Mouse (Mus musculus) embryonic facial prominence, embryonic 11.5 days (tissue): ENCODE measurements around the gene A830031A19Rik. TPM values are rescaled to one million over a fixed set of nuclear protein-coding genes. Genes with fewer than 3 reads are reported as not detected.

Experiments
- ATAC-seq: fragments of 200-750 bp; cut with Nextera tagmentation; replicated peaks from 2 replicates; pipeline ENCODE4 v1.8.0; 2017; ENCODE audit warnings: low read depth; ENCODE audit not compliant: insufficient number of reproducible peaks, low FRiP score, low TSS enrichment
- DNase-seq: peaks from one replicate; pipeline ENCODE4 v3.0.0-alpha.2; 2015; ENCODE audit warnings: low spot score
- H3K27ac ChIP-seq: fragments of 300-500 bp; sonication (generic); replicated peaks from 2 replicates; pipeline ENCODE4 v1.5.1; 2014; ENCODE audit warnings: mild to moderate bottlenecking, low read depth, low read length, control low read depth
- H3K27me3 ChIP-seq: fragments of 300-500 bp; sonication (generic); 2 replicates; pipeline ENCODE4 v1.6.1; 2014; ENCODE audit warnings: mild to moderate bottlenecking, low read length, moderate library complexity, mixed read lengths; ENCODE audit not compliant: control insufficient read depth, insufficient read depth
- H3K36me3 ChIP-seq: fragments of 300-500 bp; sonication (generic); replicated peaks from 2 replicates; pipeline ENCODE4 v1.6.1; 2014; ENCODE audit warnings: low read depth, mild to moderate bottlenecking, low read length, moderate library complexity, mixed read lengths; ENCODE audit not compliant: control insufficient read depth, insufficient read depth
- H3K4me1 ChIP-seq: fragments of 300-500 bp; sonication (generic); 2 replicates; pipeline ENCODE4 v1.6.1; 2014; ENCODE audit warnings: low read length, mixed read lengths; ENCODE audit not compliant: control insufficient read depth, insufficient read depth
- H3K4me2 ChIP-seq: fragments of 300-500 bp; sonication (generic); 2 replicates; pipeline ENCODE4 v1.6.1; 2014; ENCODE audit warnings: low read depth, mild to moderate bottlenecking, control low read depth, low read length, moderate library complexity
- H3K4me3 ChIP-seq: fragments of 300-500 bp; sonication (generic); 2 replicates; pipeline ENCODE4 v1.5.1; 2014; ENCODE audit warnings: low read depth, low read length, control low read depth
- H3K9ac ChIP-seq: fragments of 300-500 bp; sonication (generic); replicated peaks from 2 replicates; pipeline ENCODE4 v1.6.1; 2014; ENCODE audit warnings: mild to moderate bottlenecking, control low read depth, low read length
- H3K9me3 ChIP-seq: fragments of 300-500 bp; sonication (generic); replicated peaks from 2 replicates; pipeline ENCODE4 v1.6.1; 2016; ENCODE audit warnings: mild to moderate bottlenecking, low read length, inconsistent platforms, mixed read lengths; ENCODE audit not compliant: control insufficient read depth
- WGBS: fragments of 180-500 bp; shearing (Covaris S2); extraction: QIAGEN DNeasy Blood & Tissue Kit; methylation state at CpG from one replicate; pipeline ENCODE4 v1.1.7; 2014; 5-methylcytosine and 5-hydroxymethylcytosine counted together
- polyA plus RNA-seq: library from polyadenylated mRNA; unstranded; fragments of >200 nt; fragmentation: Nextera tagmentation; extraction: Ambion mirVana; gene quantifications from 2 replicates; pipeline ENCODE4 v1.2.1, GENCODE M21; 2014

A830031A19Rik gene
- polyA plus RNA-seq, 1 experiment from 2014 or later: not detected

DNA sequence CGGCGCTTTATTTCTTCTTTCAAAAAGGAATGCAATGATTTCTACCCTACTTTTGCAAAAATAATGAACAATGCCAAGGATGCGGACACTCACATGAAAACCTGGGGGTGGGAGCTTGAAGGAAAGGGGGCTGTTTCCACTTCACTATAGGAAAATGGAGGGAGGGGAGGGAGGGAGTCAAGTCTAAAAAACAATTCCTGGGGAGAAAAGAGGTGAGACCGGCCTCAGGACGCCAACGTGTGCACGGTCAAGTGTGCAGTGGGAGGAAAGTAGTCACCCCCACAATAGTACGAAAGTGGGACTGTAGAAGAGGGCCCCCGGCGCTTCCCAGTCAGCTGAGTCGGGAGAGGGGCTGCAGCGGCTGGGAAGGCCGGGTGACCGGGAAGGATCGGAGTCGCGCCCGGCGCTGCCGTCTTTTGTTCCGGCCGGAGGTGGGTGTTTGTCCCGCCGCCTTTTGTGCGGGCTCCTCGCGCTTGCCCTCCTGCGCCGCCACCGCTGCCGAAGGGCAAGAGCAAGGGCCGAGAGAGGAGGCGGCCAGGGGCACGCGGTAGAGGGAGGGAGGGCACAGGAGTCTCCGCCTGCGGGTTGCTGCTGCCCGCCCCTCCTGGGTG lies 4.0 kb upstream of the A830031A19Rik start:
- peak overlapping the region; percentile 92 for H3K4me3 ChIP-seq
- DNase-seq (peak; percentile 56), ATAC-seq (no peak)
- peaks cover 4% of the 10 kb centered on the region for H3K4me1 ChIP-seq
- peak overlapping the region; percentile 97 for H3K4me2 ChIP-seq
- H3K36me3 ChIP-seq: no peaks in the 10 kb centered on the region
- 1% methylated on average over 36 of the region's 38 CpGs for WGBS
- no peaks in the 10 kb centered on the region for H3K27me3 ChIP-seq
- H3K9ac ChIP-seq: peak overlapping the region; percentile 99
- H3K27ac ChIP-seq: peak overlapping the region; percentile 96
- no peaks in the 10 kb centered on the region for H3K9me3 ChIP-seq

- peak within 1 kb of the TSS; percentile 99 for H3K9ac ChIP-seq
- H3K4me1 ChIP-seq: peaks cover 4% of the 10 kb centered on the region
- no peaks in the 10 kb centered on the region for H3K36me3 ChIP-seq
- H3K4me3 ChIP-seq: peak within 1 kb of the TSS; percentile 92
- H3K27me3 ChIP-seq: peaks cover 5% of the 10 kb centered on the region
- under 1% methylated on average over 38 of the region's 51 CpGs for WGBS
- H3K4me2 ChIP-seq: peak within 1 kb of the TSS; percentile 97
- DNase-seq: peak; percentile 94
- peak within 1 kb of the TSS; percentile 96 for H3K27ac ChIP-seq
- peak; percentile 82 for ATAC-seq
- H3K9me3 ChIP-seq: no peaks in the 10 kb centered on the region
Observed at GRCm38 (mm10) chr11:24077795-24078705, 3.2 kb upstream of the A830031A19Rik start, which contains the start of gene Bcl11a. Gene Bcl11a (plus strand): TSS chr11:24078056.

DNA sequence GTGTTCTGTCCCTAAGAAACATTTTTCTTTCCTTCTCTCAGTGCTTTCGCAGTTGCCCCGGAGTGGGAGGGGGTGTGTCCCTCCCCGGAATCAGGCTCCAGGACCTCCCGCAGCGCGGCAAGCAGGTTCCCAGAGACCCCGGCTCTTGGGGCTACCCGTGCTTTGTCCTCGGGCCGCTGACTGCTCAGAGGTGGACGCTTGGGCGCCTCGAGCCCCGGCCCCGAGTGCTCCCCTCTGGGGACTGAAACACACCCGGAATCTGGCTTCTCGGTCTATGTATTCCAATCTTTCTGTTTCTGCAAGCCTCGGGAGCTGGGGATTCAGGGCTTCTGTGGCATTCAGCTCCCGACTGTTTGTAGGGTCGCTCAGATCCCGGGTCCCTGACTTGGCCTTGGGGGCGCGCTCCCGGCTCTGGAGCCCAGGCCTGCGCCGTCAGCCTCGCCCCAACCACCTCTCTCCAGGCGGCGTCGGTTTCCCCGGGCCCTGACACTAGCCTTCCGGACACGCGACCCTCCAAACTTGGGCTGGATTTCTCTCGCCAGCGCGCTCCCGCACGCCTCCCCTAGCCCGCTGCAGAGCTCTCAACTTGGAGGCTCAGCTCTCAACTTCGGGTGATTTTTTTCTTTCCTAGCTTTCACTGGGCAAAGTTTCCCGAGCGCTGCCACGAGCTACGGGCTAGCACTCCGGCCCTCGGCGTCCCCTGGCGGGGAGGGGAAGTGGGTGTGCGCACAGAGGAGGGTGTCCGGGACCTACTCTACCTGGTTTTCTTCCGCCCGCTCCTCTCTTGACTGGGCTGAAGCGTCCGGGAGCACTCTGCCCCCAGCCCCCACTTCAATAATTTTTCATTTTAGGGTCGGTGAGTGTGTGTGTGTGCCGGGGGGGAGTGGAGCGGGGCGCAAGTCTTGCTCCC lies 2.2 kb upstream of the A830031A19Rik start:
- Histone ChIP-seq H3K36me3 (no peaks in the 10 kb centered on the region), H3K4me2 (peak overlapping the region; percentile 97), H3K9ac (peak overlapping the region; percentile 99), H3K4me1 (peaks cover 4% of the 10 kb centered on the region), H3K9me3 (no peaks in the 10 kb centered on the region), H3K27me3 (peaks cover 6% of the 10 kb centered on the region), H3K27ac (peak overlapping the region; percentile 96), H3K4me3 (peak overlapping the region; percentile 92)
- WGBS: under 1% methylated on average over 59 of the region's 59 CpGs
- ATAC-seq: peak; percentile 45
- DNase-seq: peak; percentile 80

DNA sequence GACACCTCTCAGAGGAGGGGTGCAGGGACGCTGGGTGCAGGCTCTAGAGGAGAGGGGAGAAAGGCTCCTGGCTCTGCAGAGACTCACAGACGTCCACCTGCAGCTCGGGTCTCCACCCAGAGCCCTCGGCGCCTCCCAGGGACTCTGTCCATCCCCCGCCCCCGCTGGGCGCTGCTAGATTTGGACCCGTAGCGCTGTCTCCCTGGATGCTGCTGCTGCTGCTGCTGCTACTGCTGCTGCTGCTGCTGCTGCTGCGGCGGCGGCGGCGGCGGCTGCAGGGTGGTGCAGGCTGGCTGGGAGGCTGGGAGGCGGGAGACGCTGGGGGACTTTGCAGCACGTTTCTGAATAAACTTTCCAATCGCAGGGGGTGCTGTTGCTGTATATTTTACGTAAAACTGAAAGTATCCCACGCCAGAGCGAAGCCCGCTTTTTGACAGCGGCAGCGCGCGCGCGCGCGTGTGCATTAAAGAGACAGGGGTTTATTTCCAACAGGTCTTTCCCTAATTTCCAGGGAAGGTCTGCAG lies 1.3 kb upstream of the A830031A19Rik start:
- H3K36me3 ChIP-seq: no peaks in the 10 kb centered on the region
- WGBS: under 1% methylated on average over 32 of the region's 32 CpGs
- ATAC-seq (0 out of 2 replicates have a peak, but pooled peaks have one; percentile 0), DNase-seq (peak; percentile 90)
- H3K9ac ChIP-seq: peak overlapping the region; percentile 99
- H3K9me3 ChIP-seq: no peaks in the 10 kb centered on the region
- peak overlapping the region; percentile 97 for H3K4me2 ChIP-seq
- H3K27ac ChIP-seq: peak overlapping the region; percentile 96
- H3K4me1 ChIP-seq: peaks cover 4% of the 10 kb centered on the region
- peak overlapping the region; percentile 92 for H3K4me3 ChIP-seq
- H3K27me3 ChIP-seq: peaks cover 6% of the 10 kb centered on the region

GRCm38 (mm10) chr11:24075486-24076126 lies 752 bp upstream of the A830031A19Rik start:
- peak overlapping the region; percentile 96 for H3K27ac ChIP-seq
- ATAC-seq: no peak
- peak overlapping the region; percentile 97 for H3K4me2 ChIP-seq
- H3K27me3 ChIP-seq: peaks cover 6% of the 10 kb centered on the region
- peak; percentile 29 for DNase-seq
- no peaks in the 10 kb centered on the region for H3K36me3 ChIP-seq
- H3K9me3 ChIP-seq: no peaks in the 10 kb centered on the region
- peak overlapping the region; percentile 99 for H3K9ac ChIP-seq
- under 1% methylated on average over 17 of the region's 17 CpGs for WGBS
- H3K4me3 ChIP-seq: peak overlapping the region; percentile 92
- H3K4me1 ChIP-seq: peaks cover 4% of the 10 kb centered on the region

DNA sequence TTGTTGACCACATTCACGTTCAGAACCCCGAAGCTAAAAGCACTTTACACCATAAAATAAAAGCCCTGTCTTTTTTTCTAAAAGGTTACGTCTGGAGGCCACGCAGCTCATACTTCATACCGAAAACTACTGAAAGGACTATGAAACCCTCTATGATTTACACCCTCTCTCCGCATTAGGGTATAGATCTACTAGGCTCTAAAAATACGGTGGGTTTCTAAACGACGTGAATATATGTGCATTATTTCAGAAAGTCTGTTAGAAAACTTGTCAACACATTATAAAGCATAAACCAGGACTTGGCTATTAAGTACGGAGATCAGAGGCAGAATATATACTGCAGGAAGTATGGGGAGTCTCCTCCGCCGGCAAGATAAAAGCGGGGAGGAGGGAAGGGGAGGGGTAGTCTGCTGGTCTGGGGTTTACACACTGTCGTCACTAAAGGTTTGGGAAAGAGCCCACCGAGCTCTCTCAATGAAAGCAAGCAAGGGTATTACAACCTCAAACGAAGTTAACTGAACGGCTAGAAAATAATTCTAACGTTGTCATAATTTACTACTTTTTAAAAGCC lies 748 bp downstream of the A830031A19Rik start:
- peak; percentile 70 for DNase-seq
- no peaks in the 10 kb centered on the region for H3K36me3 ChIP-seq
- peaks cover 6% of the 10 kb centered on the region for H3K27me3 ChIP-seq
- H3K27ac ChIP-seq: no peak overlapping the region
- no peak for ATAC-seq
- peaks cover 4% of the 10 kb centered on the region for H3K4me1 ChIP-seq
- peak overlapping the region; percentile 31 for H3K4me3 ChIP-seq
- no peak overlapping the region for H3K9ac ChIP-seq
- peak overlapping the region; percentile 66 for H3K4me2 ChIP-seq
- WGBS: 1% methylated on average over 18 of the region's 18 CpGs
- no peaks in the 10 kb centered on the region for H3K9me3 ChIP-seq

DNA sequence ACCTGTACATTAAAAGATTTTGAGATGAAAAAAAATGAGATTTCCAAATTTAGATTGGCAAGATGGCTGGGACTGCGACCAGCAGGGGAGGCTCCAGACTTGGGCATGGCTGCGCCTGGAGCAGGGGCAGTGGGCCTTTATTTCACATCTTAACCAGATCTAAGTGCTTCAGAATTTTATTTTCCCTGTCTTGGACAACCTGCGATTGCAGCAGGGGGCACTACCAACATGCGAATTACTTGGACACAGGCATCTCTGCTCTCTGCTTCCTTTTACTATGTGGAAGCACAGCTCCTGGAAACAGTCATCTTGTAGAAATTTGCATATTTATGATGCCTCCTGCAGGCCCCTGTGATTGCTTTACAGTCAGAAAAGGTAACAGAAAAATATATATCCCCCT lies 9.5 kb downstream of the A830031A19Rik start:
- H3K4me1 ChIP-seq: peaks cover 6% of the 10 kb centered on the region; the same call in 1 of the 2 replicates
- H3K4me2 ChIP-seq: no peak overlapping the region
- no peaks in the 10 kb centered on the region for H3K36me3 ChIP-seq
- 62% methylated on average over 4 of the region's 4 CpGs for whole genome bisulfite sequencing
- DNase-seq (peak; percentile 66), ATAC-seq (no peak)
- H3K27me3 ChIP-seq: no peaks in the 10 kb centered on the region
- H3K4me3 ChIP-seq: no peak overlapping the region
- no peak overlapping the region for H3K9ac ChIP-seq
- no peak overlapping the region for H3K27ac ChIP-seq
- no peaks in the 10 kb centered on the region for H3K9me3 ChIP-seq
